Mouse (Mus musculus) cerebellum, adult 9-11 months (tissue): ENCODE data around the gene Siglech.
"Not testable (repeated sequence)": the region's sequence is repeated elsewhere in the genome, so short reads cannot be mapped to it uniquely, and the experiment has no call there.

Experiments used
- DNase-seq: peaks from one replicate; pipeline ENCODE4 v3.0.0; 2022

Gene Siglech

GRCm38 (mm10) chr7:55767926-55768325, at the start of gene Siglech:
Siglech (plus strand) TSS chr7:55768178.
- no peak for DNase-seq

GRCm38 (mm10) chr7:55722673-55723072, 45.3 kb upstream of the Siglech start:
- no peak for DNase-seq

GRCm38 (mm10) chr7:55728903-55729302, 39.1 kb upstream of the Siglech start:
- DNase-seq: peak; percentile 85

GRCm38 (mm10) chr7:55734483-55734882, 33.5 kb upstream of the Siglech start:
- DNase-seq: no peak

- peak; percentile 70 for DNase-seq
These were observed 30.7 kb upstream of the Siglech start for GRCm38 (mm10) chr7:55737125-55737912.

GRCm38 (mm10) chr7:55743614-55744267, 24.2 kb upstream of the Siglech start:
- peak; percentile 44 for DNase-seq

GRCm38 (mm10) chr7:55744566-55745220, 23.3 kb upstream of the Siglech start:
- DNase-seq: peak; percentile 86

GRCm38 (mm10) chr7:55750841-55751240, 17.1 kb upstream of the Siglech start:
- DNase-seq: no peak

GRCm38 (mm10) chr7:55759346-55759745, 8.6 kb upstream of the Siglech start:
- no peak for DNase-seq

- no peak for DNase-seq
These were observed 12.0 kb downstream of the Siglech start for GRCm38 (mm10) chr7:55780011-55780410.

- no peak for DNase-seq
These were observed 14.5 kb downstream of the Siglech start for GRCm38 (mm10) chr7:55782493-55782892.

GRCm38 (mm10) chr7:55784580-55784979, 16.6 kb downstream of the Siglech start:
- DNase-seq: no peak

GRCm38 (mm10) chr7:55790586-55790985, 22.6 kb downstream of the Siglech start:
- DNase-seq: not testable (repeated sequence)

GRCm38 (mm10) chr7:55792280-55792679, 24.3 kb downstream of the Siglech start:
- DNase-seq: no peak

- DNase-seq: no peak
These were observed 25.4 kb downstream of the Siglech start for GRCm38 (mm10) chr7:55793236-55793951.

GRCm38 (mm10) chr7:55793952-55794603, 26.1 kb downstream of the Siglech start, which contains the start of gene Tubgcp5:
Tubgcp5 (plus strand) TSS chr7:55794154.
- DNase-seq: peak; percentile 97

- DNase-seq: no peak
These were observed 32.0 kb downstream of the Siglech start for GRCm38 (mm10) chr7:55799981-55800380.

GRCm38 (mm10) chr7:55809967-55810366, 42.0 kb downstream of the Siglech start:
- no peak for DNase-seq

- DNase-seq: no peak
These were observed 56.5 kb downstream of the Siglech start for GRCm38 (mm10) chr7:55824468-55824867.

GRCm38 (mm10) chr7:55827551-55827950, 59.6 kb downstream of the Siglech start:
- DNase-seq: no peak
